Mouse (Mus musculus): ENCODE results near the gene Ms4a4c.
"Not testable (repeated sequence)": the region's sequence is repeated elsewhere in the genome, so short reads cannot be mapped to it uniquely, and the experiment has no call there.

Ms4a4c gene

GRCm38 (mm10) chr19:11404527-11404926 lies at the start of gene Ms4a4c:
Gene Ms4a4c, plus strand, starts transcription at chr19:11404770.
- in situ Hi-C loops (cut with MboI, MseI), result no loop called here

- in situ Hi-C loops (cut with MboI, MseI), result no loop called here
Observed at GRCm38 (mm10) chr19:11355730-11356129, 48.8 kb upstream of the Ms4a4c start.

GRCm38 (mm10) chr19:11360106-11360505 lies 44.5 kb upstream of the Ms4a4c start:
- in situ Hi-C loops (cut with MboI, MseI), result loop anchor here (10.0 kb wide), 1 partner anchor 145 kb away; no protein-coding TSS in a partner anchor

- in situ Hi-C loops (cut with MboI, MseI), result loop anchor here (10.0 kb wide), 1 partner anchor 143 kb away; no protein-coding TSS in a partner anchor
Observed at GRCm38 (mm10) chr19:11362002-11362401, 42.6 kb upstream of the Ms4a4c start.

- in situ Hi-C loops (cut with MboI, MseI), result loop anchor here (10.0 kb wide), 1 partner anchor 136 kb away; no protein-coding TSS in a partner anchor
Observed at GRCm38 (mm10) chr19:11368310-11368709, 36.3 kb upstream of the Ms4a4c start.

DNA sequence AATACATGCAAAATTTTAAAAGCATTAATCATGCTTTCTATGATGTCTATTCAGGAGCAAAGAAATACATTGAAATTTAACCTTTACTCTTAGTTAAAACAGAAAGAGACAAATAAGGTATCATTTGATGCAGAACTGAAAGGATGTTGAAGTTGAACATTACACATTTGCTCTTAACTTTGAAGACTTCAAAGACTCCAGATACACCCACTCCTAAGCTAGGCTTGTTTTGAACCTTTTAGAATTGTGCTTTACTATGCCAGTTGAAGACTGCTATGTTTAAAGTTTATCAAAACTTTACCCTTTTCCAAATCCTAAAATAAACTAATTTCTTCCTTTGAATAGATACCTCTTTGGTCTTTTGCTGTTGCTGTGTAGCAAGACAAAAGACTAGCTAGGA lies 33.4 kb upstream of the Ms4a4c start:
- in situ Hi-C loops (cut with MboI, MseI), result no loop called here

DNA sequence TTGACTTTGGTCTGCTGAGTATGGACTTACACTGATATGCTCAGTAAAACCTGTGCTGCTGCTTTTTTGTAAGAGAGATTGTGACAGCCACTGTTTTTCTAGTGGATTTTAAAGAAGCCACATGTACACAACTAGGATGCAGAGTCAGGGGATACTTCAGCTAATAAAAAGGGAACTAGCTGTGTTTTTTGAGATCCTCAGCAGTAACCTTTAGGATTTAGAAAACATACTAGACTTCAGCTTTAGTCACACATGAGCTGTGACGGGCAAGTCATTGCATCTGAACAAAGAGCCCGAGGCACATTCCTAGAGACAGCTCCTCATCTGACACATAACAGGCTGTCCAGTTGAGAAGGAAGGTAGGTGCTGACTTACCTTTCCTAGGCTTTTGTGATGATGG lies 29.3 kb upstream of the Ms4a4c start, which contains the start of gene Ms4a4a:
TSS of gene Ms4a4a (plus strand) at position 251 of the 400 bp plus-strand sequence.
- in situ Hi-C loops (cut with MboI, MseI), result no loop called here

DNA sequence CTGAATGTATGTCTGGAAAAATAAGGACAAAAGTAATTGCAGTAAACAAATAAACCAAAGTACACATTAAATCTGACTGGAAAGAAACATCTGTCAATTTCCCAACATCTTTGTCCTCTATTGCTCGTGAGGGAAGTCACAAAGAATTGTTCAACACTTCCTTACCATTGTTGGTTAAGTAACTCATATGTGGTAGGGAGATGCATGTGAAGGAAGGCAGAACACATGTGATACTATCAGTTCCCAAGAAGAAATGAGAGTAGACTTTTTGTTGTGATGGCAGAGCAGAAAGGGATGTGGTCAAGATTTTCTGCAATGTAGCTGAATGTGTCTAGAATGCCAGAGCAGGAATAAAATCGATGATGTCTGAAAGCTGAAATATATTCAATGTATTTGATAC lies 28.2 kb upstream of the Ms4a4c start:
- in situ Hi-C loops (cut with MboI, MseI), result no loop called here

DNA sequence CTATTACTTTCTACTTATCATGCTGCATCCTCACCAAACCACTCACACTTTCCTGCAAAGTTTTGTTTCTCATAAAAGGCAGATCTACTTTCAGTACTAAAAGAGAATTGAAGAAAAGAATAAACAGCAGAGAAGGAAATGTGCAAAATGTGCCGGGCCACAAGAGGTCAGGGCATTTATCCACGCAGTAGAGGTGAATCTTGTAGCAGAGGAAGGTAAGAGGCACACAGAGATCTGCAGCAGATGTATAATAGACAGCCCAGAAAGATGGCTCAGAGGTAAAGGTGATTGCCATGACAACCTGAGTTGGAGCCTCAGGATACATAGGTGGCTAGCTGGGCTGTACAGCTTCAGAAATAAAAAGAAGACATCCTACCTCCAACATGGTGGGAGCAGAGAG lies 17.5 kb upstream of the Ms4a4c start:
- in situ Hi-C loops (cut with MboI, MseI), result no loop called here

DNA sequence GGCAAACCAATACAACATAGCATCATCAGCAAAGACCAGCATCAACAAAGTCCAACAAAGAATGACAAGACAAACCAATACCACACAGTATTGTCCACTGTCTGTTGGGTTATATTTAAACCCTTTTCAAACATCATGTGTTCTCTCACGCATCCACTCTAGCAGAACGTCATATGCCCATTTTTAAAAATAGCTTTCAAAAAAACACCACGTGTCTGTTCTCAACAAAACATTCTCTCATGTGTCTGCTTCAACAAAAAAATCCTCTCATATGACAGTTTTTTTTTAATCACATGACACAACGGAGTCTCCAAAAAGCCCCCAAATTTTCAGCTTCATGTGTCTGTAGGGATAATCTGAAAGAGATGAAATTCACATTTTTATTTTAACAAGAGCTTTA lies 16.9 kb upstream of the Ms4a4c start:
- in situ Hi-C loops (cut with MboI, MseI), result no loop called here

GRCm38 (mm10) chr19:11388949-11389348 lies 15.6 kb upstream of the Ms4a4c start:
- in situ Hi-C loops (cut with MboI, MseI), result no loop called here

DNA sequence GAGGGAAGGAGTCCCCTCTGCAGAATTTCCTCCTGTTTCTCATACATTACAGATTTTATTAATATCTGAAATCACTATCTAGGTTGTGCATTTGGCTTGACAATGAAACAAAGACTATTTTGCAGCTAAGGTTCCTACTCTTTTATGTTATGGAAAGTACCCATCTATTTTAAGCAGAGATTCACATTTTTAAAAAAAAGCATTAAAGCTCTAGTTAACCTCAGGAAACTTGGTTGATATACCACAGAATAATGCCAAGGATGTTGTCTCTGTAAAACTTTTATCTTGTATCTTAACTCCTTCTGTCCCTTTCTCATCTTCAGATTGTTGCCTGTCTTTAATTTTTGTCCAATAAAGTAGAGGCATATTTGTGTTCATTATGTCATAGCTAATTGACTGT lies 8.8 kb upstream of the Ms4a4c start:
- in situ Hi-C loops (cut with MboI, MseI), result loop anchor here (10.0 kb wide), 1 partner anchor 1379 kb away; no protein-coding TSS in a partner anchor

GRCm38 (mm10) chr19:11407428-11407827 lies 2.9 kb downstream of the Ms4a4c start:
- in situ Hi-C loops (cut with MboI, MseI), result no loop called here

DNA sequence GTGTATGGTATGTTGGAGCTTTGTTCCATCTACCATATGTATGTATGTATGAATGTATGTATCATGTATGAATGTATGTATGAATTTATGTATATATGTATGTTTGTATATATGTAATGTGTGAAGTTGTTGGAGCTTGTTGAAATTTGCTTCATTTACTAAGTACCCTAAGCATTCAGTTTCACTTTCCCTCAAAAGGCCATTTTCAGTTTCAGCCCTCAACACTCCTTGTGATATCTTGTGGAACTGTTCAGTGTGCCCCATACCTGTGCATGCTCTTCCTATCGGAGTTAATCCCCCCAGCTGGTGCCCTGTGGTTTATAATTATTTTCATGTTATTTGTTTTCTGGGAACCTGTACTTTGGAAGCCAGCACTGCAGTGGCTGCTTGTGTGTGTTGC lies 4.0 kb downstream of the Ms4a4c start:
- in situ Hi-C loops (cut with MboI, MseI), result no loop called here

GRCm38 (mm10) chr19:11411640-11412039 lies 7.1 kb downstream of the Ms4a4c start:
- in situ Hi-C loops (cut with MboI, MseI), result no loop called here

DNA sequence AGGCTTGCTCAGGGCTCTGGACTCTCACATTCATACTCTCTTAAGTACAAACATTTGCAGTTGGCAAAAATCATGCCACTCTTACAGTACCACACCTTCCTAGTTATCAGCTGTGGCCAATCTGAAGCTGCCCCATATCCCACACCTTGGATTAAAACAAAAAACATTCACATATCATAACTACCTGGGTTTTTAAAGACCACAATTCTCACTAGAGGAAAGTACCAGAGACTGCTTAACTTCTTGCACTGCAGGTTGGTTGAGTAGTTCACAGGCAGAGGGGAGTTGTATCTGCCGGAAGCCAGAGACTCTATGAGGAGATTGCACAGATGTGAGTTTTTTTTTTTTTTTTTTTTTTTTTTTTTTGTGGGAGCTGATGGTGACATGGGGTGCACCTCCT lies 9.5 kb downstream of the Ms4a4c start:
- in situ Hi-C loops (cut with MboI, MseI), result no loop called here

- in situ Hi-C loops (cut with MboI, MseI), result loop anchor here (5.0 kb wide), 1 partner anchor 42 kb away; no protein-coding TSS in a partner anchor
Observed at GRCm38 (mm10) chr19:11415581-11415980, 11.0 kb downstream of the Ms4a4c start.

DNA sequence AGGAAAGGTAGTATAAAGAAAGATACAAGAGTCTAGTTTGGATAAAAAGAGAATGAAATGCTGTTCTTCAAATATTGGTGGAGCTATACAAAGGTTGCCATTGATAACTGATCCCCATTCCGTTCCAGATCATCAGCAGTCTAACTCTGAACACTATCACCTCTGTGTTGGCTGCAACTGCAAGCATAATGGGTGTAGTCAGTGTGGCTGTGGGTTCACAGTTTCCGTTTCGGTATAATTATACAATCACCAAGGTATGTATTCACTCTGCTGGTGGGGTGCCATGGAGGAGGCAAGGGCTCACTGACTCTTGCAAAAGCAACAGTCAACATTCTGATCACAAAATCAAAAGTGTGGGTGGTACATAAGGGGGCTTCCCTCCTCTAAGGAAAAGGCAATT lies 14.3 kb downstream of the Ms4a4c start:
- in situ Hi-C loops (cut with MboI, MseI), result loop anchor here (5.0 kb wide), 1 partner anchor 38 kb away; no protein-coding TSS in a partner anchor

DNA sequence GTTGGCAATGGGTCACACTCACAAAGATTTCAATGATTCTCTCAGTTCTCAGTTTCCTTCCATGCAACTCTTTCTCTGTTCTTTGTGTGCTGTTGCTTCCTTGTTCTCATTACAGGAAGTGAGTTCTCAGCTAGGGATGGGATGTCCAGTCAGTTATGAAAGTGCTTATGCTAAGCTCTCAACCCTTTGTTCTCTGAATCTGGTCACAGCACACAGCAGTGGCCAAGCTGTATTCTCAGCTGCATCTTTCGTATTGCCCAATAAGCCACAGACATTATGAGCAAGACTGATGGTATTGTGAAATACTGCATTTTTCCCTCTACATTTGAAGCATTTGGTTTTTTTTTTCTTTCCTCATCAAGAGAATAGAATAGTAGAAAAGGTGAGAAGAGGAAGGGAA lies 26.6 kb downstream of the Ms4a4c start:
- in situ Hi-C loops (cut with MboI, MseI), result not testable (repeated sequence)

DNA sequence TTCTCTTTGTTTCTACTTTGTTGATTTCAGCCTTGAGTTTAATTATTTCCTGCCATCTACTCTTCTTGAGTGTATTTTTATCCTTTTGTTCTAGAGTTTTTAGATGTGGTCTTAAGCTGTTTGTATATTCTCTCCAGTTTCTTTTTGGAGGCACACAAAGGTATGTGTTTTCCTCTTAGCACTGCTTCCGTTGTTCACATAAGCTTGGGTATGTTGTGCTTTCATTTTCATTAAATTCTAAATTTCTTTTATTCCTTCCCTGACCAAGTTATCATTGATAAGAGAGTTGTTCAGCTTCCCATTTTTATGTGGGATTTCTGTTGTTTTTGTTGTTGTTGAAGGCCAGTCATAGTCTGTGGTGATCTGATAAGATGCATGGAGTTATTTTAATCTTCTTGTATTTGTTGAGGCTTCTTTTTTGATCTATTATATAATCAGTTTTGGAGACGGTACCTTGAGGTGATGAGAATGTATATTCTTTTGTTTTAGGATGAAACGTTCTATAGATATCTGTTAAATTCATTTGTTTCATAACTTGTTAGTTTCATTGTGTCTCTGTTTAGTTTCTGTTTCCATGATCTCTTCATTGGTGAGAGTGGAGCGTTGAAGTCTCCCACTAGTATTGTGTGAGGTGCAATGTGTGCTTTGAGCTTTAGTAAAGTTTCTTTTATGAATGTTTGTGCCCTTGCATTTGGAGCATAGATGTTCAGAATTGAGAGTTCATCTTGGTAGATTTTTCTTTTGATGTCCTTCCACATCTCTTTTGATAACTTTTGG lies 30.7 kb downstream of the Ms4a4c start:
- in situ Hi-C loops (cut with MboI, MseI), result loop anchor here (5.0 kb wide), 1 partner anchor 47 kb away; no protein-coding TSS in a partner anchor

DNA sequence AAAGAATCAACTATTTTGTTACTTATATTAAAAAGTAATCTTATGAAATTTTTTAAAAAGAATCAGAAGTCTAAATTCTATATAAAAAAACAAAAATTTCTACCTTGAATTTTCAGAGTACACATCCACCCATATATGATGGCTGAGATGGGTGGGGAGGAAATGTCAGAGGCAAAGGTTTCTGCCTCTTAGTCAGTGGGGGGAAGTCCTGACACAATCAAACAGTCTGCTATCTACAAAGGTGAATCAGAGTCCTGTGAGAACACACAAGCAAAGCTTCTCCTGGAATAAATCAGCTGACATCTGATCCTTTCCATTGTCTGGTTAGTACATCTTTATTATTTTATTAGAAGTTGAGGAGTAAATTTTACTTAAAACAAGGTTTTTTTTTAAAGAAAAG lies 38.8 kb downstream of the Ms4a4c start, which contains the start of gene Ms4a4b:
TSS of gene Ms4a4b (plus strand) at position 216 of the 400 bp plus-strand sequence.
- in situ Hi-C loops (cut with MboI, MseI), result no loop called here

GRCm38 (mm10) chr19:11443964-11444363 lies 39.4 kb downstream of the Ms4a4c start:
- in situ Hi-C loops (cut with MboI, MseI), result no loop called here

DNA sequence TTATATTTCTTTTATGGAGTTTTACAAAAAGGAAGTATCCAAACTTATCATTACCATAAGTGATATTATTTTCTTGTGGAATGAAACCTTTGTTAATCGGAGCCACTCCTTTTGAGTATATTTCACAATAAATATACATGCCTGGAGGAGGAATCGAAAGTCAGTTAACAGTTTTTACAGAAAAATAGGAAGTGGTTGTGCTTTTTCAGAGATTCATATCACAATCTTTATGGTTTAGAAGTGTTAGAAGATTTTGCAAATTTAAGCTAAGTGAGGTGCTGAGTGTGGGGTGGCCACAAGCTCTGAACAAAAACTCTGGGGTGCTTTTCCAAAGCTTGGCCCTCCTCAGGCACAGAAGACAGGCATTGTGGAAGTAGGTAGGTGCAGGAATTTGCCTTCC lies 42.7 kb downstream of the Ms4a4c start:
- in situ Hi-C loops (cut with MboI, MseI), result no loop called here
